Mouse (Mus musculus): ENCODE measurements at regions not wholly inside any gene's neighbourhood (a gene's known extent, or its start where the extent isn't known, plus 50 kb on each side); places are given as distances from the start of the nearest gene placed in this dataset.
A peak's percentile ranks its signal among the peaks of the same experiment; 100 is the strongest.

DNA sequence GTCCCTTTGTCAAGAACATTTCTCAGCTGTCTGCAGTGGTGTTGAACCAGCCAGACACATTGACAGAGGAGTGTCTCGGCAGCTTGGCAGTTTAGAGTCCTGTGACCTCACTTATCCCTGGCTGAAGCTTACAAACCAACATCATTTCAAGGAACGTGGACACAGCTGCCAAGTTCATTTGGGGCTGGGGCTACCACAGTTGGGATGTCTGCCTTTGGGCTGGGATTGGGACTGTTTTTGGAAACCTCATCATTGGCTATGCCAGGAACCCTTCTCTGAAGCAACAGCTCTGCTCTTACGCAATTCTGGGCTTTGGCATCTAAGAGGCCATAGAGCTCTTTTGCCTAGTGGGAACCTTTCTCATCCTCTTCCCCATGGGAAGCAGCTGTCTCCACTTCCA, 200.4 kb downstream of the Gm15262 start:
- no peaks in the 10 kb centered on the region for H3K9me3 ChIP-seq (ENCODE audit: control insufficient read depth, low read length)
- ATAC-seq: no peak
- WGBS: 80% methylated on average over 3 of the region's 3 CpGs
- H3K4me3 ChIP-seq (replicated peaks; ENCODE audit: low read length): no peak overlapping the region
- no peak overlapping the region for H3K27ac ChIP-seq (ENCODE audit: low read length)
- no peaks in the 10 kb centered on the region for H3K36me3 ChIP-seq (ENCODE audit: control insufficient read depth, insufficient read depth)
- no peak overlapping the region for H3K4me2 ChIP-seq (ENCODE audit: low read length)
- H3K27me3 ChIP-seq (replicated peaks; ENCODE audit: control insufficient read depth, insufficient read depth, low read length): no peaks in the 10 kb centered on the region
- H3K9ac ChIP-seq (replicated peaks; ENCODE audit: low read depth, low read length): no peak overlapping the region
- H3K4me1 ChIP-seq (replicated peaks; ENCODE audit: control insufficient read depth, insufficient read depth, low read length): no peaks in the 10 kb centered on the region

GRCm38 (mm10) chrX:161511341-161511740, 205.5 kb upstream of the Rai2 start:
- H3K27me3 ChIP-seq (replicated peaks; ENCODE audit: control insufficient read depth, insufficient read depth, low read length): no peaks in the 10 kb centered on the region; the same call in 1 of the 2 replicates
- no peaks in the 10 kb centered on the region for H3K9me3 ChIP-seq (ENCODE audit: control insufficient read depth, low read length)
- 71% methylated on average over 1 of the region's 1 CpGs for WGBS

GRCm38 (mm10) chrX:161523432-161524256, 193.2 kb upstream of the Rai2 start:
- WGBS: 26% methylated on average over 3 of the region's 3 CpGs
- no peak; the same call in 1 of the 2 replicates for ATAC-seq
- no peaks in the 10 kb centered on the region for H3K36me3 ChIP-seq (ENCODE audit: control insufficient read depth, insufficient read depth)
- H3K27ac ChIP-seq (ENCODE audit: low read length): no peak overlapping the region; the same call in 1 of the 2 replicates
- H3K4me1 ChIP-seq (replicated peaks; ENCODE audit: control insufficient read depth, insufficient read depth, low read length): peaks cover 3% of the 10 kb centered on the region; the same call in 1 of the 2 replicates
- no peak overlapping the region for H3K4me3 ChIP-seq (replicated peaks; ENCODE audit: low read length)
- no peaks in the 10 kb centered on the region for H3K27me3 ChIP-seq (replicated peaks; ENCODE audit: control insufficient read depth, insufficient read depth, low read length)
- H3K9me3 ChIP-seq (ENCODE audit: control insufficient read depth, low read length): no peaks in the 10 kb centered on the region
- H3K9ac ChIP-seq (replicated peaks; ENCODE audit: low read depth, low read length): no peak overlapping the region
- H3K4me2 ChIP-seq (ENCODE audit: low read length): no peak overlapping the region

More at GRCm38 (mm10) chrX:161511341-161511740, 205.5 kb upstream of the Rai2 start:
- Histone ChIP-seq H3K4me2 (ENCODE audit: low read length) (no peak overlapping the region), H3K36me3 (ENCODE audit: control insufficient read depth, insufficient read depth) (no peaks in the 10 kb centered on the region), H3K9ac (replicated peaks; ENCODE audit: low read depth, low read length) (no peak overlapping the region), H3K4me3 (replicated peaks; ENCODE audit: low read length) (no peak overlapping the region), H3K27ac (ENCODE audit: low read length) (peak overlapping the region; percentile 60; the same call in 1 of the 2 replicates), H3K4me1 (replicated peaks; ENCODE audit: control insufficient read depth, insufficient read depth, low read length) (no peaks in the 10 kb centered on the region)
- ATAC-seq: no peak; the same call in 1 of the 2 replicates

- no peak overlapping the region for H3K9ac ChIP-seq (replicated peaks; ENCODE audit: low read depth, low read length)
- H3K36me3 ChIP-seq (ENCODE audit: control insufficient read depth, insufficient read depth): no peaks in the 10 kb centered on the region
- H3K4me2 ChIP-seq (ENCODE audit: low read length): no peak overlapping the region
- H3K4me1 ChIP-seq (replicated peaks; ENCODE audit: control insufficient read depth, insufficient read depth, low read length): peaks cover 3% of the 10 kb centered on the region; the same call in 1 of the 2 replicates
- H3K4me3 ChIP-seq (replicated peaks; ENCODE audit: low read length): no peak overlapping the region
- 38% methylated on average over 3 of the region's 3 CpGs for WGBS
- H3K27me3 ChIP-seq (replicated peaks; ENCODE audit: control insufficient read depth, insufficient read depth, low read length): no peaks in the 10 kb centered on the region
- H3K27ac ChIP-seq (ENCODE audit: low read length): no peak overlapping the region
- no peaks in the 10 kb centered on the region for H3K9me3 ChIP-seq (ENCODE audit: control insufficient read depth, low read length)
- no peak for ATAC-seq
These were observed 192.6 kb upstream of the Rai2 start for GRCm38 (mm10) chrX:161524257-161524646.

DNA sequence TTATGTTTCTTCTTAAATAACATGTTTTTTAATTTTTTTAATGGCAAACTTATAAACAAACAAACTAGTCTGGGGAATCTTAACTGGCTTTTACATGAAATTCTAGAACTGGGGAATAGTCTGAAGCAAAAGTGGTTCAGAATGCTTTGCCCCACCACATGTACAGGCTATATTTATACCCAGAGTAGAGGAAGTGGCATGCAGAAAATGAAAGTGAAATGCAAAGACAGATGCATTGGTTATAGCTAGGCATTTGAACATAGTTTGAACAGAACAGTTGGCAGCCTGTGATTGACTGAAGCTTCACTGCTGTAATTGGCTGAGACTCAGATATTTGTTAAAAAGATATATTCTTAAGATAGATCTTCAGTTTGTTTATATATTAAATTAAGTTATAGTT, 179.6 kb upstream of the Rai2 start:
- Histone ChIP-seq H3K9me3 (ENCODE audit: control insufficient read depth, low read length) (no peaks in the 10 kb centered on the region), H3K36me3 (ENCODE audit: control insufficient read depth, insufficient read depth) (no peaks in the 10 kb centered on the region), H3K27ac (ENCODE audit: low read length) (no peak overlapping the region), H3K4me3 (replicated peaks; ENCODE audit: low read length) (no peak overlapping the region), H3K9ac (replicated peaks; ENCODE audit: low read depth, low read length) (no peak overlapping the region), H3K27me3 (replicated peaks; ENCODE audit: control insufficient read depth, insufficient read depth, low read length) (no peaks in the 10 kb centered on the region), H3K4me2 (ENCODE audit: low read length) (no peak overlapping the region), H3K4me1 (replicated peaks; ENCODE audit: control insufficient read depth, insufficient read depth, low read length) (no peaks in the 10 kb centered on the region)
- no peak for ATAC-seq

DNA sequence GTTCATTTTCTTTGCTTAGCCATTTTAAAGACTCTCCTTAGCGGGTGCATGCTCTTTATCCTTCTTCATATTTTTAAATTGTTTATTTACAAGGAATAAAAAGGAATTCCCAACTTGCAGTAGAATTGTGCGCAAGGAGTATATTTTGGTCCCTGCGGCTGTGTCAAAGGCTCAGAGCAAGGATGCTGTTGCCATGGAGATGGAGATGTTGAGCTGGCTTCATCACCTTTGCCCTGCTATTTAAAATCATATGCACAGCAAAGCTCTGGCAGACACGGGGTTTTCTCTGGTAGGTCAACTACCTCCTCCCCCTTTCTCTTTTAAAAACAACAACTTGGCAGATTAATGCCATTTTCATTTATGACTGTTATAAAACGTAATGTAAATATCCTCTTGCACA, 160.0 kb upstream of the Rai2 start:
- Histone ChIP-seq H3K4me2 (ENCODE audit: low read length) (no peak overlapping the region), H3K9me3 (ENCODE audit: control insufficient read depth, low read length) (no peaks in the 10 kb centered on the region), H3K4me1 (replicated peaks; ENCODE audit: control insufficient read depth, insufficient read depth, low read length) (no peaks in the 10 kb centered on the region), H3K36me3 (ENCODE audit: control insufficient read depth, insufficient read depth) (no peaks in the 10 kb centered on the region), H3K27me3 (replicated peaks; ENCODE audit: control insufficient read depth, insufficient read depth, low read length) (no peaks in the 10 kb centered on the region), H3K4me3 (replicated peaks; ENCODE audit: low read length) (no peak overlapping the region), H3K27ac (ENCODE audit: low read length) (no peak overlapping the region), H3K9ac (replicated peaks; ENCODE audit: low read depth, low read length) (no peak overlapping the region)
- 41% methylated on average over 5 of the region's 5 CpGs for WGBS
- no peak for ATAC-seq

DNA sequence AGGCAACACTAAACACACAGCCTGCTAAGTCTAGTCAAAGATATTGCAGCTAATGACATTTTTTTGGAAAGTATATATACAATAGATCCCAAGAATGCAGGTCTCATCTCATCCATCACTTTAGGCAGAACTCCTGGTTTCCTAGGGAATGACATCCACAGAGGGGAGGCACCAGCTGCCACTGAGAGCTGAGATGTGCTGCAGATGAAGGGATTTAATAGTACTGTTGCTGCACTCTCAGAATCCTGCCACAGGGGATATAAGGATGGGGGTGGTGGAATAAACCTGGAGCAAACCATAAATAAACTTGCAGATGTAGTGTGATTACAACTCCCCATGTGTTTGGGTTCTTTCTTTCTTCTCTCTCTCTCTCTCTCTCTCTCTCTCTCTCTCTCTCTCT, 158.4 kb upstream of the Rai2 start:
- H3K9ac ChIP-seq (replicated peaks; ENCODE audit: low read depth, low read length): no peak overlapping the region
- ATAC-seq: no peak
- H3K4me3 ChIP-seq (replicated peaks; ENCODE audit: low read length): no peak overlapping the region
- H3K4me1 ChIP-seq (replicated peaks; ENCODE audit: control insufficient read depth, insufficient read depth, low read length): no peaks in the 10 kb centered on the region
- H3K27ac ChIP-seq (ENCODE audit: low read length): no peak overlapping the region
- H3K4me2 ChIP-seq (ENCODE audit: low read length): no peak overlapping the region
- no peaks in the 10 kb centered on the region for H3K27me3 ChIP-seq (replicated peaks; ENCODE audit: control insufficient read depth, insufficient read depth, low read length)
- no peaks in the 10 kb centered on the region for H3K36me3 ChIP-seq (ENCODE audit: control insufficient read depth, insufficient read depth)
- no peaks in the 10 kb centered on the region for H3K9me3 ChIP-seq (ENCODE audit: control insufficient read depth, low read length)

- 34% methylated on average over 4 of the region's 4 CpGs for WGBS
These were observed 150.4 kb upstream of the Rai2 start for GRCm38 (mm10) chrX:161566435-161566834.

GRCm38 (mm10) chrX:161582019-161582659, 134.7 kb upstream of the Rai2 start:
- Histone ChIP-seq H3K9me3 (ENCODE audit: control insufficient read depth, low read length) (no peaks in the 10 kb centered on the region), H3K9ac (replicated peaks; ENCODE audit: low read depth, low read length) (no peak overlapping the region), H3K4me2 (ENCODE audit: low read length) (no peak overlapping the region), H3K36me3 (ENCODE audit: control insufficient read depth, insufficient read depth) (no peaks in the 10 kb centered on the region), H3K27ac (ENCODE audit: low read length) (no peak overlapping the region), H3K4me3 (replicated peaks; ENCODE audit: low read length) (no peak overlapping the region), H3K4me1 (replicated peaks; ENCODE audit: control insufficient read depth, insufficient read depth, low read length) (no peaks in the 10 kb centered on the region), H3K27me3 (replicated peaks; ENCODE audit: control insufficient read depth, insufficient read depth, low read length) (no peaks in the 10 kb centered on the region)
- 91% methylated on average over 5 of the region's 5 CpGs for WGBS
- no peak for ATAC-seq

More at GRCm38 (mm10) chrX:161566435-161566834, 150.4 kb upstream of the Rai2 start:
- Histone ChIP-seq H3K27me3 (replicated peaks; ENCODE audit: control insufficient read depth, insufficient read depth, low read length) (no peaks in the 10 kb centered on the region; the same call in 1 of the 2 replicates), H3K27ac (ENCODE audit: low read length) (no peak overlapping the region), H3K4me2 (ENCODE audit: low read length) (no peak overlapping the region), H3K36me3 (ENCODE audit: control insufficient read depth, insufficient read depth) (no peaks in the 10 kb centered on the region), H3K9me3 (ENCODE audit: control insufficient read depth, low read length) (no peaks in the 10 kb centered on the region), H3K9ac (replicated peaks; ENCODE audit: low read depth, low read length) (no peak overlapping the region), H3K4me1 (replicated peaks; ENCODE audit: control insufficient read depth, insufficient read depth, low read length) (no peaks in the 10 kb centered on the region), H3K4me3 (replicated peaks; ENCODE audit: low read length) (no peak overlapping the region)
- ATAC-seq: peak; percentile 62
